Mouse (Mus musculus) bone marrow macrophage, adult 2 months (primary cell): ENCODE measurements around the gene Sptbn1.

Experiments
- CTCF ChIP-seq: IDR thresholded peaks from 2 replicates; pipeline ENCODE4 v1.5.1; 2012; ENCODE audit warnings: low read depth, mild to moderate bottlenecking, low read length, moderate library complexity
- POLR2A ChIP-seq: IDR thresholded peaks from 2 replicates; pipeline ENCODE4 v1.6.1; 2012; ENCODE audit warnings: mild to moderate bottlenecking, low read depth, low read length, borderline replicate concordance

DNA sequence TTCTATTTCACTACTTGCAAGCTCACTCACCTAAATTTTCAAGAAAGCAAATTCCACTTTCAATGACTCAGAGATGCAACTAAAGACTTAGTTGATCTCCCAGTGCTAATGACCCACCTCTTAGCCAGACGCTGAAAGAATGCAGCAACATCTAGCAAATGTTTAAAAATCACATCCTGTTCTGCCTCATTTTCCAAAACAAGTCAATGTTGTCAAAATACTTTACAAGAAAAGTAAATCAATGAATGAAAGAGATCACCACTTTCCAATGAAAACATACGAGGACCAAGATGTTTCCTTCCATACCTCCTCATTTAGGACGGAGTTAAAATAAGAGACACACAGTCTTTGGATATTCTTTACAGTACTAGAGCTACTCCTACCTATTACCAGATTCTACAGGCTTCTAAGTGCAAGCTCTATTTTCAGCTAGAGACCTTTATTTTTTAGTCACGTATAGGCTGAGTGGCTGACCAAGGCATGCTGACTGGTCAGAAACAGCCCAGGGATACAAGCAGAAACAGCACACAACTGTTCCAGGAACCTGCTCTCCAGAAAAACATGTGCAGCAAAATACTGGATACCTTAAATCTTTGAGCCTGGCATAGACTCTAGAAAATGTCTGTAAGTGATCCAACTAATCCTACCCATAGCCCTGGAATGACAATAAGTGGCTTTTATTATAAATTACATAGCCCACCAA, 71.5 kb downstream of the Sptbn1 start:
- TF ChIP-seq POLR2A, result no peak
- TF ChIP-seq CTCF, result no peak
